Mouse (Mus musculus): ENCODE results near the gene Asah2.
"Not testable (repeated sequence)": the region's sequence is repeated elsewhere in the genome, so short reads cannot be mapped to it uniquely, and the experiment has no call there.

The Asah2 gene

GRCm38 (mm10) chr19:32102294-32102975, 5.6 kb downstream of the Asah2 start:
- no peak for DNase-seq (ENCODE audit: low spot score)

- DNase-seq (ENCODE audit: low spot score) = no peak
These were observed 9.4 kb downstream of the Asah2 start for GRCm38 (mm10) chr19:32098582-32098981.

GRCm38 (mm10) chr19:32092358-32092757, 15.7 kb downstream of the Asah2 start:
- DNase-seq (ENCODE audit: low spot score) = no peak

GRCm38 (mm10) chr19:32090804-32091203, 17.2 kb downstream of the Asah2 start:
- no peak for DNase-seq (ENCODE audit: low spot score)

GRCm38 (mm10) chr19:32088570-32088969, 19.4 kb downstream of the Asah2 start:
- DNase-seq (ENCODE audit: low spot score) = no peak

- DNase-seq (ENCODE audit: low spot score) = no peak
These were observed 20.1 kb downstream of the Asah2 start for GRCm38 (mm10) chr19:32087736-32088470.

- not testable (repeated sequence) for DNase-seq (ENCODE audit: low spot score)
These were observed 23.2 kb downstream of the Asah2 start for GRCm38 (mm10) chr19:32084813-32085212.

- no peak for DNase-seq (ENCODE audit: low spot score)
These were observed 37.7 kb downstream of the Asah2 start for GRCm38 (mm10) chr19:32070340-32070739.

GRCm38 (mm10) chr19:32069598-32069997, 38.4 kb downstream of the Asah2 start:
- no peak for DNase-seq (ENCODE audit: low spot score)

GRCm38 (mm10) chr19:32067669-32068068, 40.3 kb downstream of the Asah2 start:
- DNase-seq (ENCODE audit: low spot score) = no peak

- no peak for DNase-seq (ENCODE audit: low spot score)
These were observed 46.7 kb downstream of the Asah2 start for GRCm38 (mm10) chr19:32061294-32061693.

- DNase-seq (ENCODE audit: low spot score) = no peak
These were observed 51.8 kb downstream of the Asah2 start for GRCm38 (mm10) chr19:32056252-32056651.

- no peak for DNase-seq (ENCODE audit: low spot score)
These were observed 52.3 kb downstream of the Asah2 start for GRCm38 (mm10) chr19:32055725-32056124.

- no peak for DNase-seq (ENCODE audit: low spot score)
These were observed 56.8 kb downstream of the Asah2 start for GRCm38 (mm10) chr19:32051251-32051650.

- no peak for DNase-seq (ENCODE audit: low spot score)
These were observed 75.1 kb downstream of the Asah2 start for GRCm38 (mm10) chr19:32032881-32033280.

GRCm38 (mm10) chr19:32030430-32030829, 77.6 kb downstream of the Asah2 start:
- no peak for DNase-seq (ENCODE audit: low spot score)

- DNase-seq (ENCODE audit: low spot score) = no peak
These were observed 82.6 kb downstream of the Asah2 start for GRCm38 (mm10) chr19:32025443-32025842.

GRCm38 (mm10) chr19:32019722-32020121, 88.3 kb downstream of the Asah2 start:
- DNase-seq (ENCODE audit: low spot score) = no peak

GRCm38 (mm10) chr19:32018585-32018984, 89.4 kb downstream of the Asah2 start:
- DNase-seq (ENCODE audit: low spot score) = no peak

GRCm38 (mm10) chr19:32018053-32018452, 90.0 kb downstream of the Asah2 start:
- no peak for DNase-seq (ENCODE audit: low spot score)

GRCm38 (mm10) chr19:32002623-32003022, 105.4 kb downstream of the Asah2 start:
- no peak for DNase-seq (ENCODE audit: low spot score)

- no peak for DNase-seq (ENCODE audit: low spot score)
These were observed 111.1 kb downstream of the Asah2 start for GRCm38 (mm10) chr19:31996916-31997315.

GRCm38 (mm10) chr19:31991057-31991456, 117.0 kb downstream of the Asah2 start:
- DNase-seq (ENCODE audit: low spot score) = no peak

- no peak for DNase-seq (ENCODE audit: low spot score)
These were observed 132.1 kb downstream of the Asah2 start for GRCm38 (mm10) chr19:31975882-31976281.

Data from spleen, adult 12 weeks (tissue).